Mouse (Mus musculus) midbrain, embryonic 16.5 days (tissue): ENCODE measurements around the gene Kmt5b. TPM values are rescaled to one million over a fixed set of nuclear protein-coding genes. Genes with fewer than 3 reads are reported as not detected.

Experiments used
- ATAC-seq: fragments of 200-750 bp; cut with Nextera tagmentation; 2 replicates; pipeline ENCODE4 v1.8.0; 2017; ENCODE audit warnings: moderate TSS enrichment
- H3K27ac ChIP-seq: fragments of 300-500 bp; sonication (generic); 2 replicates; pipeline ENCODE4 v1.5.1; 2014; ENCODE audit warnings: mild to moderate bottlenecking, low read length, mixed read lengths
- H3K27me3 ChIP-seq: fragments of 300-500 bp; sonication (generic); 2 replicates; pipeline ENCODE4 v1.6.1; 2014; ENCODE audit warnings: low read depth, low read length, mixed read lengths; ENCODE audit not compliant: control insufficient read depth, insufficient read depth
- H3K36me3 ChIP-seq: fragments of 300-500 bp; sonication (generic); 2 replicates; pipeline ENCODE4 v1.6.1; 2014; ENCODE audit warnings: mild to moderate bottlenecking, low read length, moderate library complexity, mixed read lengths; ENCODE audit not compliant: control insufficient read depth, insufficient read depth
- H3K4me1 ChIP-seq: fragments of 300-500 bp; sonication (generic); 2 replicates; pipeline ENCODE4 v1.6.1; 2014; ENCODE audit warnings: mild to moderate bottlenecking, low read length, mixed read lengths; ENCODE audit not compliant: control insufficient read depth, insufficient read depth
- H3K4me2 ChIP-seq: fragments of 300-500 bp; sonication (generic); 2 replicates; pipeline ENCODE4 v1.6.1; 2014; ENCODE audit warnings: mild to moderate bottlenecking, low read length, mixed read lengths
- H3K4me3 ChIP-seq: fragments of 300-500 bp; sonication (generic); 2 replicates; pipeline ENCODE4 v1.5.1; 2014; ENCODE audit warnings: low read depth, mild to moderate bottlenecking, low read length, moderate library complexity, mixed read lengths
- H3K9ac ChIP-seq: fragments of 300-500 bp; sonication (generic); 2 replicates; pipeline ENCODE4 v1.6.1; 2014; ENCODE audit warnings: low read depth, low read length, mixed read lengths
- H3K9me3 ChIP-seq: fragments of 300-500 bp; sonication (generic); replicated peaks from 2 replicates; pipeline ENCODE4 v1.6.1; 2014; ENCODE audit warnings: mild to moderate bottlenecking, low read length, mixed read lengths; ENCODE audit not compliant: control insufficient read depth, poor library complexity, severe bottlenecking
- WGBS: fragments of 180-500 bp; shearing (Covaris S2); extraction: QIAGEN DNeasy Blood & Tissue Kit; methylation state at CpG from one replicate; pipeline ENCODE4 v1.1.7; 2014; 5-methylcytosine and 5-hydroxymethylcytosine counted together
- polyA plus RNA-seq: library from polyadenylated mRNA; unstranded; fragments of >200 nt; fragmentation: Nextera tagmentation; extraction: Ambion mirVana; gene quantifications from 2 replicates; pipeline ENCODE4 v1.2.1, GENCODE M21; 2015

Gene Kmt5b
- polyA plus RNA-seq, 1 experiment from 2014 or later: 50.3 TPM

- no peak overlapping the region for H3K4me3 ChIP-seq
- 81% methylated on average over 2 of the region's 2 CpGs for whole genome bisulfite sequencing
- H3K4me2 ChIP-seq: no peak overlapping the region
- no peaks in the 10 kb centered on the region for H3K9me3 ChIP-seq
- no peak overlapping the region for H3K27ac ChIP-seq
- H3K27me3 ChIP-seq: no peaks in the 10 kb centered on the region
- peaks cover 7% of the 10 kb centered on the region; the same call in 1 of the 2 replicates for H3K36me3 ChIP-seq
- no peak for ATAC-seq
- H3K4me1 ChIP-seq: no peaks in the 10 kb centered on the region
- H3K9ac ChIP-seq: no peak overlapping the region
Observed at GRCm38 (mm10) chr19:3864960-3865359, 97.7 kb downstream of the Kmt5b start.

Other genes with a start within 250 kb of the Kmt5b start
- 56.9 and 60.2 TPM in 2 replicates for gene Ppp6r3, start 191.7 kb upstream of the Kmt5b start, polyA plus RNA-seq
- 0.89 and 0.92 TPM in 2 replicates for gene Lrp5, start 80.9 kb upstream of the Kmt5b start, polyA plus RNA-seq
- gene 1810055G02Rik, start 59.1 kb upstream of the Kmt5b start, polyA plus RNA-seq: 33.3 and 33.4 TPM in 2 replicates
- gene Chka, start 84.4 kb downstream of the Kmt5b start, polyA plus RNA-seq: 56.1 and 61.8 TPM in 2 replicates
- gene Tcirg1, start 139.7 kb downstream of the Kmt5b start, polyA plus RNA-seq: 12.5 and 12.6 TPM in 2 replicates
- gene Ndufs8, start 145.4 kb downstream of the Kmt5b start, polyA plus RNA-seq: 229 and 245 TPM in 2 replicates
- gene Aldh3b1, start 162.4 kb downstream of the Kmt5b start, polyA plus RNA-seq: 1.8 and 2.0 TPM in 2 replicates
- 9.7 and 9.9 TPM in 2 replicates for gene Unc93b1, start 167.8 kb downstream of the Kmt5b start, polyA plus RNA-seq
- gene Aldh3b3, start 191.2 kb downstream of the Kmt5b start, polyA plus RNA-seq: not detected in 2 replicates
- 0.60 and 0.82 TPM in 2 replicates for gene Aldh3b2, start 204.9 kb downstream of the Kmt5b start, polyA plus RNA-seq
- gene Acy3, start 219.1 kb downstream of the Kmt5b start, polyA plus RNA-seq: 1.0 and 1.8 TPM in 2 replicates
- gene Tbx10, start 225.3 kb downstream of the Kmt5b start, polyA plus RNA-seq: not detected in 2 replicates
- 24.5 and 28.8 TPM in 2 replicates for gene Nudt8, start 233.2 kb downstream of the Kmt5b start, polyA plus RNA-seq
- 6.4 and 6.6 TPM in 2 replicates for gene Gm49405, start 233.2 kb downstream of the Kmt5b start, polyA plus RNA-seq
- 8.1 and 9.2 TPM in 2 replicates for gene Doc2g, start 235.9 kb downstream of the Kmt5b start, polyA plus RNA-seq
- 234 and 247 TPM in 2 replicates for gene Ndufv1, start 245.4 kb downstream of the Kmt5b start, polyA plus RNA-seq